Mouse (Mus musculus): ENCODE results near the gene Sap18. TPM values are rescaled to one million over a fixed set of nuclear protein-coding genes. Genes with fewer than 3 reads are reported as not detected.
"Not testable (repeated sequence)": the region's sequence is repeated elsewhere in the genome, so short reads cannot be mapped to it uniquely, and the experiment has no call there.

Gene Sap18
- polyA plus RNA-seq, 1 experiment from 2014 or later: 28.3 TPM

- Histone ChIP-seq H3K4me3 (ENCODE audit: low read depth, low read length) (peak overlapping the region; percentile 80), H3K27me3 (ENCODE audit: insufficient read depth, low read length) (no peaks in the 10 kb centered on the region), H3K4me2 (peak overlapping the region; percentile 90), H3K9me3 (ENCODE audit: low read depth, low read length) (no peaks in the 10 kb centered on the region), H3K27ac (ENCODE audit: low read depth) (no peak overlapping the region), H3K4me1 (ENCODE audit: insufficient read depth) (peaks cover 6% of the 10 kb centered on the region; the same call in 1 of the 2 replicates), H3K36me3 (ENCODE audit: insufficient read depth) (peaks cover 15% of the 10 kb centered on the region), H3K9ac (peak overlapping the region; percentile 86)
- TF ChIP-seq CTCF (IDR thresholded peaks at IDR 0.05; ENCODE audit: low read depth): no peak
- ATAC-seq (ENCODE audit: insufficient read depth) (no peak), DNase-seq (no peak)
- WGBS: 76% methylated on average over 1 of the region's 1 CpGs
These were observed 29.3 kb downstream of the Sap18 start for GRCm38 (mm10) chr14:57827284-57827683.

GRCm38 (mm10) chr14:57833526-57833925, 35.5 kb downstream of the Sap18 start:
- Histone ChIP-seq H3K4me2 (no peak overlapping the region), H3K27ac (ENCODE audit: low read depth) (no peak overlapping the region), H3K4me3 (ENCODE audit: low read depth, low read length) (no peak overlapping the region), H3K36me3 (ENCODE audit: insufficient read depth) (peaks cover 37% of the 10 kb centered on the region), H3K4me1 (ENCODE audit: insufficient read depth) (no peaks in the 10 kb centered on the region), H3K9me3 (ENCODE audit: low read depth, low read length) (no peaks in the 10 kb centered on the region), H3K9ac (no peak overlapping the region), H3K27me3 (ENCODE audit: insufficient read depth, low read length) (no peaks in the 10 kb centered on the region)
- WGBS: 81% methylated on average over 2 of the region's 2 CpGs
- TF ChIP-seq CTCF (IDR thresholded peaks at IDR 0.05; ENCODE audit: low read depth): no peak
- DNase-seq: peak; percentile 25
- no peak for ATAC-seq (ENCODE audit: insufficient read depth)

GRCm38 (mm10) chr14:57835157-57835556, 37.2 kb downstream of the Sap18 start:
- H3K4me1 ChIP-seq (ENCODE audit: insufficient read depth): no peaks in the 10 kb centered on the region
- no peaks in the 10 kb centered on the region for H3K9me3 ChIP-seq (ENCODE audit: low read depth, low read length)
- WGBS: 86% methylated on average over 10 of the region's 10 CpGs
- no peak overlapping the region for H3K9ac ChIP-seq
- H3K36me3 ChIP-seq (ENCODE audit: insufficient read depth): peaks cover 43% of the 10 kb centered on the region
- no peak for ATAC-seq (ENCODE audit: insufficient read depth)
- no peak overlapping the region for H3K4me3 ChIP-seq (ENCODE audit: low read depth, low read length)
- no peak for TF ChIP-seq CTCF (IDR thresholded peaks at IDR 0.05; ENCODE audit: low read depth)
- no peak for DNase-seq
- no peak overlapping the region for H3K4me2 ChIP-seq
- no peaks in the 10 kb centered on the region for H3K27me3 ChIP-seq (ENCODE audit: insufficient read depth, low read length)
- H3K27ac ChIP-seq (ENCODE audit: low read depth): no peak overlapping the region

- no peak for TF ChIP-seq CTCF (IDR thresholded peaks at IDR 0.05; ENCODE audit: low read depth)
- H3K27ac ChIP-seq (ENCODE audit: low read depth): no peak overlapping the region
- peaks cover 55% of the 10 kb centered on the region for H3K36me3 ChIP-seq (ENCODE audit: insufficient read depth)
- H3K9me3 ChIP-seq (ENCODE audit: low read depth, low read length): no peaks in the 10 kb centered on the region
- H3K27me3 ChIP-seq (ENCODE audit: insufficient read depth, low read length): no peaks in the 10 kb centered on the region
- DNase-seq (no peak), ATAC-seq (ENCODE audit: insufficient read depth) (no peak)
- H3K4me2 ChIP-seq: no peak overlapping the region
- no peaks in the 10 kb centered on the region for H3K4me1 ChIP-seq (ENCODE audit: insufficient read depth)
- no peak overlapping the region for H3K4me3 ChIP-seq (ENCODE audit: low read depth, low read length)
- 84% methylated on average over 3 of the region's 3 CpGs for WGBS
- no peak overlapping the region for H3K9ac ChIP-seq
These were observed 46.6 kb downstream of the Sap18 start for GRCm38 (mm10) chr14:57844535-57844934.

GRCm38 (mm10) chr14:57848061-57848460, 50.1 kb downstream of the Sap18 start:
- not testable (repeated sequence) for H3K9ac ChIP-seq; H3K9me3 ChIP-seq (ENCODE audit: low read depth, low read length); ATAC-seq (ENCODE audit: insufficient read depth); DNase-seq; H3K27me3 ChIP-seq (ENCODE audit: insufficient read depth, low read length); H3K4me3 ChIP-seq (ENCODE audit: low read depth, low read length); H3K27ac ChIP-seq (ENCODE audit: low read depth); H3K4me2 ChIP-seq; H3K4me1 ChIP-seq (ENCODE audit: insufficient read depth)
- 85% methylated on average over 5 of the region's 5 CpGs for WGBS
- peaks cover 54% of the 10 kb centered on the region for H3K36me3 ChIP-seq (ENCODE audit: insufficient read depth)

- H3K27ac ChIP-seq (ENCODE audit: low read depth): no peak overlapping the region
- DNase-seq (no peak), ATAC-seq (ENCODE audit: insufficient read depth) (no peak)
- H3K4me1 ChIP-seq (ENCODE audit: insufficient read depth): no peaks in the 10 kb centered on the region
- no peak for TF ChIP-seq CTCF (IDR thresholded peaks at IDR 0.05; ENCODE audit: low read depth)
- H3K27me3 ChIP-seq (ENCODE audit: insufficient read depth, low read length): no peaks in the 10 kb centered on the region
- WGBS: 86% methylated on average over 2 of the region's 2 CpGs
- H3K9me3 ChIP-seq (ENCODE audit: low read depth, low read length): no peaks in the 10 kb centered on the region
- peaks cover 55% of the 10 kb centered on the region for H3K36me3 ChIP-seq (ENCODE audit: insufficient read depth)
- H3K4me3 ChIP-seq (ENCODE audit: low read depth, low read length): no peak overlapping the region
- no peak overlapping the region for H3K4me2 ChIP-seq
- H3K9ac ChIP-seq: no peak overlapping the region
These were observed 50.7 kb downstream of the Sap18 start for GRCm38 (mm10) chr14:57848646-57849045.

GRCm38 (mm10) chr14:57850330-57850729, 52.4 kb downstream of the Sap18 start:
- no peak overlapping the region for H3K27ac ChIP-seq (ENCODE audit: low read depth)
- no peak for TF ChIP-seq CTCF (IDR thresholded peaks at IDR 0.05; ENCODE audit: low read depth)

GRCm38 (mm10) chr14:57852961-57853360, 55.0 kb downstream of the Sap18 start:
- Histone ChIP-seq H3K9me3 (ENCODE audit: low read depth, low read length) (no peaks in the 10 kb centered on the region), H3K4me3 (ENCODE audit: low read depth, low read length) (no peak overlapping the region), H3K4me2 (no peak overlapping the region), H3K36me3 (ENCODE audit: insufficient read depth) (peaks cover 37% of the 10 kb centered on the region), H3K27me3 (ENCODE audit: insufficient read depth, low read length) (no peaks in the 10 kb centered on the region), H3K9ac (no peak overlapping the region), H3K4me1 (ENCODE audit: insufficient read depth) (no peaks in the 10 kb centered on the region), H3K27ac (ENCODE audit: low read depth) (no peak overlapping the region)
- WGBS: 88% methylated on average over 2 of the region's 2 CpGs
- DNase-seq (no peak), ATAC-seq (ENCODE audit: insufficient read depth) (no peak)
- TF ChIP-seq CTCF (IDR thresholded peaks at IDR 0.05; ENCODE audit: low read depth): no peak

More at GRCm38 (mm10) chr14:57850330-57850729, 52.4 kb downstream of the Sap18 start:
- 86% methylated on average over 3 of the region's 3 CpGs for WGBS
- no peaks in the 10 kb centered on the region for H3K27me3 ChIP-seq (ENCODE audit: insufficient read depth, low read length)
- peaks cover 48% of the 10 kb centered on the region for H3K36me3 ChIP-seq (ENCODE audit: insufficient read depth)
- H3K4me2 ChIP-seq: no peak overlapping the region
- ATAC-seq (ENCODE audit: insufficient read depth): no peak
- H3K4me3 ChIP-seq (ENCODE audit: low read depth, low read length): no peak overlapping the region
- H3K4me1 ChIP-seq (ENCODE audit: insufficient read depth): no peaks in the 10 kb centered on the region
- no peaks in the 10 kb centered on the region for H3K9me3 ChIP-seq (ENCODE audit: low read depth, low read length)
- no peak overlapping the region for H3K9ac ChIP-seq
- DNase-seq: no peak

- H3K4me3 ChIP-seq (ENCODE audit: low read depth, low read length); H3K9me3 ChIP-seq (ENCODE audit: low read depth, low read length); H3K27me3 ChIP-seq (ENCODE audit: insufficient read depth, low read length); DNase-seq; H3K4me1 ChIP-seq (ENCODE audit: insufficient read depth); H3K9ac ChIP-seq; H3K27ac ChIP-seq (ENCODE audit: low read depth); H3K4me2 ChIP-seq; ATAC-seq (ENCODE audit: insufficient read depth): not testable (repeated sequence)
- peaks cover 32% of the 10 kb centered on the region for H3K36me3 ChIP-seq (ENCODE audit: insufficient read depth)
These were observed 58.1 kb downstream of the Sap18 start for GRCm38 (mm10) chr14:57856037-57856436.

Data from lung, embryonic 14.5 days (tissue).